Mouse (Mus musculus) liver, embryonic 13.5 days (tissue): ENCODE measurements around the gene Zfp385a. TPM values are rescaled to one million over a fixed set of nuclear protein-coding genes. Genes with fewer than 3 reads are reported as not detected.
"Not testable (repeated sequence)": the region's sequence is repeated elsewhere in the genome, so short reads cannot be mapped to it uniquely, and the experiment has no call there.

Experiments
- ATAC-seq: fragments of 200-750 bp; cut with Nextera tagmentation; 2 replicates; pipeline ENCODE4 v1.8.0; 2017; ENCODE audit warnings: low read depth, mild to moderate bottlenecking, moderate number of reproducible peaks, moderate library complexity
- DNase-seq: peaks from one replicate; pipeline ENCODE4 v3.0.0; 2022
- H3K27ac ChIP-seq: fragments of 300-500 bp; sonication (generic); 2 replicates; pipeline ENCODE4 v1.5.1; 2015; ENCODE audit warnings: moderate library complexity, mild to moderate bottlenecking, inconsistent platforms
- H3K27me3 ChIP-seq: fragments of 300-500 bp; sonication (generic); 2 replicates; pipeline ENCODE4 v1.6.1; 2015; ENCODE audit warnings: mild to moderate bottlenecking, inconsistent platforms
- H3K36me3 ChIP-seq: fragments of 300-500 bp; sonication (generic); 2 replicates; pipeline ENCODE4 v1.6.1; 2015; ENCODE audit warnings: mild to moderate bottlenecking, inconsistent platforms
- H3K4me1 ChIP-seq: fragments of 300-500 bp; sonication (generic); replicated peaks from 2 replicates; pipeline ENCODE4 v1.6.1; 2015; ENCODE audit warnings: inconsistent platforms
- H3K4me2 ChIP-seq: fragments of 300-500 bp; sonication (generic); 2 replicates; pipeline ENCODE4 v1.6.1; 2015; ENCODE audit warnings: inconsistent platforms, mild to moderate bottlenecking, moderate library complexity
- H3K4me3 ChIP-seq: fragments of 300-500 bp; sonication (generic); replicated peaks from 2 replicates; pipeline ENCODE4 v1.5.1; 2015; ENCODE audit warnings: mild to moderate bottlenecking, inconsistent platforms
- H3K9ac ChIP-seq: fragments of 300-500 bp; sonication (generic); 2 replicates; pipeline ENCODE4 v1.6.1; 2015; ENCODE audit warnings: mild to moderate bottlenecking, inconsistent platforms
- H3K9me3 ChIP-seq: fragments of 300-500 bp; sonication (generic); replicated peaks from 2 replicates; pipeline ENCODE4 v1.6.1; 2016; ENCODE audit warnings: inconsistent platforms
- WGBS: fragments of 180-500 bp; shearing (Covaris S2); methylation state at CpG from one replicate; pipeline ENCODE4 v1.1.7; 2015; ENCODE audit not compliant: insufficient replicate concordance; 5-methylcytosine and 5-hydroxymethylcytosine counted together
- microRNA counts: library from miRNA; unstranded; fragments of <30 nt; microRNA quantifications from one replicate; lab custom pipeline; 2016
- microRNA-seq: library from miRNA; unstranded; fragments of <30 nt; microRNA quantifications from one replicate; pipeline ENCODE4, GENCODE M21; 2016
- polyA plus RNA-seq: library from polyadenylated mRNA; unstranded; fragments of >200 nt; fragmentation: Nextera tagmentation; extraction: Ambion mirVana; gene quantifications from 2 replicates; pipeline ENCODE4 v1.2.1, GENCODE M21; 2015

Gene Zfp385a
- polyA plus RNA-seq, 1 experiment from 2014 or later = 4.6 TPM

GRCm38 (mm10) chr15:103281465-103282205 lies 58.3 kb downstream of the Zfp385a start:
- Histone ChIP-seq H3K27me3 (no peaks in the 10 kb centered on the region), H3K36me3 (peaks cover 45% of the 10 kb centered on the region), H3K27ac (peak overlapping the region; percentile 81), H3K4me3 (no peak overlapping the region), H3K4me2 (peak overlapping the region; percentile 27), H3K9me3 (no peaks in the 10 kb centered on the region), H3K4me1 (peaks cover 70% of the 10 kb centered on the region), H3K9ac (peak overlapping the region; percentile 49)
- no peak; the same call in 1 of the 2 replicates for ATAC-seq
- no peak for DNase-seq
- WGBS = 76% methylated on average over 3 of the region's 3 CpGs

GRCm38 (mm10) chr15:103280817-103281464 lies 59.0 kb downstream of the Zfp385a start:
- H3K36me3 ChIP-seq = peaks cover 43% of the 10 kb centered on the region
- peak; percentile 59 for DNase-seq
- H3K4me3 ChIP-seq = no peak overlapping the region
- peak overlapping the region; percentile 27 for H3K4me2 ChIP-seq
- WGBS = 36% methylated on average over 3 of the region's 3 CpGs
- ATAC-seq = peak; percentile 56
- no peaks in the 10 kb centered on the region for H3K27me3 ChIP-seq
- H3K27ac ChIP-seq = peak overlapping the region; percentile 81
- peak overlapping the region; percentile 56; the same call in 1 of the 2 replicates for H3K9ac ChIP-seq
- peaks cover 71% of the 10 kb centered on the region for H3K4me1 ChIP-seq
- no peaks in the 10 kb centered on the region for H3K9me3 ChIP-seq

- peak overlapping the region; percentile 81 for H3K27ac ChIP-seq
- H3K9me3 ChIP-seq = no peaks in the 10 kb centered on the region
- H3K4me3 ChIP-seq = no peak overlapping the region
- peak overlapping the region; percentile 27; the same call in 1 of the 2 replicates for H3K4me2 ChIP-seq
- H3K4me1 ChIP-seq = peaks cover 66% of the 10 kb centered on the region
- peak overlapping the region; percentile 56 for H3K9ac ChIP-seq
- WGBS = 46% methylated on average over 3 of the region's 3 CpGs
- peaks cover 43% of the 10 kb centered on the region for H3K36me3 ChIP-seq
- no peaks in the 10 kb centered on the region for H3K27me3 ChIP-seq
- DNase-seq (peak; percentile 29), ATAC-seq (no peak)
Measured at GRCm38 (mm10) chr15:103279750-103280149, 60.1 kb downstream of the Zfp385a start.

GRCm38 (mm10) chr15:103277949-103278348 lies 61.9 kb downstream of the Zfp385a start:
- Histone ChIP-seq H3K27ac (peak overlapping the region; percentile 72), H3K4me2 (no peak overlapping the region), H3K36me3 (peaks cover 33% of the 10 kb centered on the region), H3K9ac (peak overlapping the region; percentile 17; the same call in 1 of the 2 replicates), H3K4me1 (peaks cover 74% of the 10 kb centered on the region), H3K27me3 (no peaks in the 10 kb centered on the region), H3K9me3 (no peaks in the 10 kb centered on the region), H3K4me3 (no peak overlapping the region)
- no peak for DNase-seq
- WGBS = 70% methylated on average over 7 of the region's 7 CpGs
- ATAC-seq = no peak

- not testable (repeated sequence) for H3K4me3 ChIP-seq, H3K4me2 ChIP-seq, H3K27ac ChIP-seq, H3K27me3 ChIP-seq, H3K9me3 ChIP-seq, ATAC-seq, DNase-seq, H3K9ac ChIP-seq
- Histone ChIP-seq H3K36me3 (peaks cover 31% of the 10 kb centered on the region), H3K4me1 (peaks cover 72% of the 10 kb centered on the region)
- 90% methylated on average over 3 of the region's 3 CpGs for WGBS
Measured at GRCm38 (mm10) chr15:103275943-103276342, 64.0 kb downstream of the Zfp385a start.

- Histone ChIP-seq H3K4me1 (peaks cover 64% of the 10 kb centered on the region), H3K27ac (peak within 1 kb of the TSS; percentile 85), H3K4me2 (peak within 1 kb of the TSS; percentile 76), H3K9me3 (no peaks in the 10 kb centered on the region), H3K36me3 (peaks cover 14% of the 10 kb centered on the region), H3K9ac (peak within 1 kb of the TSS; percentile 87), H3K4me3 (peak within 1 kb of the TSS; percentile 82), H3K27me3 (no peaks in the 10 kb centered on the region)
- DNase-seq (peak; percentile 97), ATAC-seq (peak; percentile 97)
- 0% methylated on average over 38 of the region's 38 CpGs for WGBS
Measured at GRCm38 (mm10) chr15:103272419-103273279, 67.2 kb downstream of the Zfp385a start, which contains the start of gene Copz1. Gene Copz1 (plus strand): TSS chr15:103272714.

GRCm38 (mm10) chr15:103268903-103269302 lies 71.0 kb downstream of the Zfp385a start:
- Histone ChIP-seq H3K27me3 (no peaks in the 10 kb centered on the region), H3K4me2 (no peak overlapping the region), H3K9me3 (no peaks in the 10 kb centered on the region), H3K4me1 (peaks cover 64% of the 10 kb centered on the region), H3K36me3 (no peaks in the 10 kb centered on the region), H3K9ac (peak overlapping the region; percentile 43; the same call in 1 of the 2 replicates), H3K4me3 (no peak overlapping the region), H3K27ac (peak overlapping the region; percentile 69)
- DNase-seq (no peak), ATAC-seq (no peak)
- 44% methylated on average over 4 of the region's 4 CpGs for WGBS

GRCm38 (mm10) chr15:103264794-103265193 lies 75.1 kb downstream of the Zfp385a start:
- Histone ChIP-seq H3K27ac (peak overlapping the region; percentile 40), H3K4me2 (no peak overlapping the region), H3K9me3 (no peaks in the 10 kb centered on the region), H3K4me1 (peaks cover 72% of the 10 kb centered on the region), H3K4me3 (no peak overlapping the region), H3K27me3 (no peaks in the 10 kb centered on the region), H3K9ac (0 out of 2 replicates have a peak overlapping the region, but pooled peaks have one; percentile 23), H3K36me3 (no peaks in the 10 kb centered on the region)
- ATAC-seq = peak; percentile 71
- no peak for DNase-seq
- 62% methylated on average over 2 of the region's 2 CpGs for WGBS

MicroRNAs within 50 kb of the gene (microRNA counts, 519-probe panel; counts per million panel counts)
- 4,991 counts per million, percentile 51 among the panel's probes with 10 or more counts for microRNA mmu-miR-148b (lab: Ali Mortazavi, UCI)

Small RNA genes within 50 kb of the gene (microRNA-seq; reads per million reads assigned to microRNA genes)
- gene Mir148b (538 reads per million, percentile 70 among the genes with 10 or more reads in this experiment), gene Mir6963 (not detected)

Other genes with a start within 250 kb of the Zfp385a start
- gene Smug1, start 173.0 kb downstream of the Zfp385a start, polyA plus RNA-seq = 5.0 and 6.4 TPM in 2 replicates
- 61.1 and 76.6 TPM in 2 replicates for gene Cbx5, start 100.3 kb downstream of the Zfp385a start, polyA plus RNA-seq
- gene Hnrnpa1, start 99.7 kb downstream of the Zfp385a start, polyA plus RNA-seq = 436 and 495 TPM in 2 replicates
- gene Nfe2, start 81.7 kb downstream of the Zfp385a start, polyA plus RNA-seq = 171 and 185 TPM in 2 replicates
- 213 and 240 TPM in 2 replicates for gene Copz1, start 67.4 kb downstream of the Zfp385a start, polyA plus RNA-seq
- 0.28 and 0.29 TPM in 2 replicates for gene Gpr84, start 29.5 kb downstream of the Zfp385a start, polyA plus RNA-seq
- 12.9 and 15.8 TPM in 2 replicates for gene Itga5, start 26.7 kb upstream of the Zfp385a start, polyA plus RNA-seq
- gene Gtsf1, start 90.4 kb upstream of the Zfp385a start, polyA plus RNA-seq = 0.23 TPM in 1 of 2 replicates, not detected in the other
- not detected in 2 replicates for gene Gtsf2, start 108.4 kb upstream of the Zfp385a start, polyA plus RNA-seq
- 5.9 and 7.0 TPM in 2 replicates for gene Nckap1l, start 113.7 kb upstream of the Zfp385a start, polyA plus RNA-seq
- 0.16 and 0.41 TPM in 2 replicates for gene Pde1b, start 162.9 kb upstream of the Zfp385a start, polyA plus RNA-seq
- 0.31 and 0.36 TPM in 2 replicates for gene Ppp1r1a, start 197.9 kb upstream of the Zfp385a start, polyA plus RNA-seq
- not detected in 2 replicates for gene Glycam1, start 225.0 kb upstream of the Zfp385a start, polyA plus RNA-seq